Mouse (Mus musculus) C2C12 (cell line): ENCODE measurements around the gene Pcnx.

Experiments
- CTCF ChIP-seq: IDR thresholded peaks from one replicate; pipeline ENCODE4 v1.5.1; 2011; ENCODE audit not compliant: control insufficient read depth, insufficient read depth, insufficient read length
- FOSL1 ChIP-seq: IDR thresholded peaks from one replicate; pipeline ENCODE4 v1.8.0; 2011; ENCODE audit warnings: mild to moderate bottlenecking, low read length; ENCODE audit not compliant: poor library complexity, insufficient read depth, severe bottlenecking
- MAX ChIP-seq: IDR thresholded peaks from one replicate; pipeline ENCODE4 v1.6.1; 2011; ENCODE audit warnings: mild to moderate bottlenecking, control low read depth
- MYOG ChIP-seq: IDR thresholded peaks from one replicate; pipeline ENCODE4 v1.6.1; 2011; ENCODE audit not compliant: control insufficient read depth, insufficient read length; ENCODE audit errors: extremely low read depth
- USF1 ChIP-seq: IDR thresholded peaks from one replicate; pipeline ENCODE4 v1.6.1; 2011; ENCODE audit warnings: low read depth, mild to moderate bottlenecking, control low read depth, moderate library complexity

DNA sequence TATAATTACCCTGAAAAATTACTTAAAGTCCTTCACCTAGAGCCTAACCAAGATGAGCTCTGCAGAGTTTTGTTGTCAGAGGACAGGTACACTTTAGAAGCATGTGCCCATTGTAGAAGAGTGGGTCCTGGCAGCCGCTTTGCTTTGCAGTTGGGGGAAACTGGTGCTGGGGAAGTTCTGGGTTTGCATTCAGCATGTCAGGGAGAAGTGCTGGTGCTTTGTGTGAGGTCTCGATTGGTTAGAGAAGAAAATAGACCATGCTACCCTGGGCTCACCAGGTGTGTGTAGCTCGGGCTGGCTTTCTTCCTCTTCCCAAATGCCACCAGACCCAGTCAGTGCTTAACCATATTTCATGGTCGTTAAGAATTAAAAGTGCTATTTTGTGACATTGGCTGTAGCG is 25.2 kb downstream of the Pcnx start:
- TF ChIP-seq CTCF (no peak), FOSL1 (no peak), USF1 (no peak), MAX (no peak), MYOG (no peak)
